Mouse (Mus musculus) ovary, postnatal 36 days (tissue): ENCODE data around the gene Slc24a4.

Experiments used
- DNase-seq: peaks from one replicate; pipeline ENCODE4 v3.0.0; 2022; ENCODE audit warnings: low spot score, mixed read lengths

The Slc24a4 gene

DNA sequence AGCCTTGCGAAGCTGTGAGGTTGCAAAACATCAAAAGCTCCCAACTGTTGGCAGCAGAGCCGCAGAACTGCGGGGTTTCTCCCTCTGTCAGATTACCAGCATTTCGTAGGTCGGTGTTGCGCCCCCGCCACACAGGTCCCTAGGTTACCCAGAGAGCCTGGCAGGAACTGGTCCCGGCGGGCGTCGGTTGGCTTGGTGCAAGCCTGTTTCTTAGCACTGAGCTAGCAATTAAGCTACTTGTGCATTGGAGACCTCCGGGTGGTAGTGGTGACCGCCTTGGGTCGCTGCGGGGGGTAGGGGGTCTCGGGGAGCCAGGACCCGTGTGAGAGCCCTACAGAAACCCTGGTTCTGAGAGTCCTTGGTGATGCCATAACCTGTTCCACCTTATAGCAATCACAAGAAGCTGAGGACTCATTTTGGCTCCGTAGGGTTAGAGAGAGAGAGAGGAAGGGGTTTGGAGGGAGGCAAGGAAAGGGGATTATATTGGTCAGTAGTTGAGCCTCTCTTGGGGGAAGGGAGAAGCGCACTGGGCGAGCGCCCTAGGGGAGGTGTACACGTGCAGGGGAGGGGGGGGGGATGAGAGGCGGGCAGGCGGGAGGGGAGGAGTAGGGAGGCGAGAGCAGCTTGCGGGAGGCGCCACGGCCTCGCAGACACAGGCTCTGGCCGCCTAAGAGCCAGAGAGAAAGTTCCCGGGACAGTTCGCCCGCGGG, at the start of gene Slc24a4:
Slc24a4 (plus strand) TSS at position 653 of the 710 bp plus-strand sequence.
- DNase-seq, result peak; percentile 35

GRCm38 (mm10) chr12:102082648-102083425, 45.7 kb upstream of the Slc24a4 start:
- no peak for DNase-seq

- no peak for DNase-seq
These were observed 38.0 kb upstream of the Slc24a4 start for GRCm38 (mm10) chr12:102090535-102090934.

DNA sequence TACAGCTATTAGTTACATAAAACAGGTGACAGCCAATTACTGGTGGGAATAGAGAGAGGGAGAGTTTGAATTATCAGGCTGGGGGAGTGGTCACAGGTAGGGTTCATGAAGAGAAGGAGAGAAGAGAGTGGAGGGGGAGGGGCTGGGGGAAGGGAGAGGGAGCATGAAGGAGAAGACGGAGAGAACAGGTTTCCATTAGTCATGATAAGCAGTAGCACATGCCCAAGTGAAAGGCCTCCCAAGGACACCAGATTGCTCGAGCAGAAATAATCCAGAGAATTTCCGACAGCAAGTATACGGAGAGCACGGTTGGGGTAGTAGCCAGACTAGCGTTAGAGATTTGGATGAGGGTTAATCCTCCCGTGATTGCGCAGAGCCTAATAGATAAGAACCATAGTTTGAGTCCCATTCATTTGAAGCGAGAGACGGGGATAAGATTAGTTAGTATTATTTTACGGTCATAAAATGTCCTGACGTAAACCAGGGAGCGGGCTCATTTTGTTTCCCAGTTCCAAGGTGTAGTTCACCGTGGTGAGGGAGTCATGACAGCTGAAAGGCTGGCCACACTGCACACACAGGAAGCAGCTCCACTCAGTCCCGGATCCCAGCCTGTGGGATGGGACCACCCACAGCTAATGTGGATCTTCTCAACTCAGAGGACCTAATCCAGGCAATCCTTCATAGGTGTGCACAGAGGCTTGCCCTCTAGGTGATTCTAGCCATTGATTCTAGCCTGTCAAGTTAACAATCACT, 36.0 kb upstream of the Slc24a4 start:
- no peak for DNase-seq

DNA sequence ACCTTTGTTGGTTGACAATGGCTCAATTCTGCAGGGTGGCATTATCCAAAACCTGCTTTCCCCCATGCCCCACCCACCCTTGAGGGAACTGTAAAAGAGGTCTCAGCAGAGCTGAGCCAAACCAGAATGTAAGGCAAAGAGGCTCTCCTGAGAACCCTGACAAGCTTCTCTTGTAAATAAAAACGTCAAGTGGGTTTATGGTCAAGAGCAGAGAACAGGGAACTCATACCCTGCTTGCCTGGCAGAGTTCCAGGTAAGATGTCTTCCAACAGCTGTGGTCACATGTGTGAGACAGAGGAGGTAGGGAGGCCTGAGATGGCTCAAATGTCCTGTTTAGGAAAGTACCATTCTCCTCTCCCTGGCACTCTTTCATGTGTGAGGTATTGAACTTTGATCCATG, 22.5 kb upstream of the Slc24a4 start:
- no peak for DNase-seq

DNA sequence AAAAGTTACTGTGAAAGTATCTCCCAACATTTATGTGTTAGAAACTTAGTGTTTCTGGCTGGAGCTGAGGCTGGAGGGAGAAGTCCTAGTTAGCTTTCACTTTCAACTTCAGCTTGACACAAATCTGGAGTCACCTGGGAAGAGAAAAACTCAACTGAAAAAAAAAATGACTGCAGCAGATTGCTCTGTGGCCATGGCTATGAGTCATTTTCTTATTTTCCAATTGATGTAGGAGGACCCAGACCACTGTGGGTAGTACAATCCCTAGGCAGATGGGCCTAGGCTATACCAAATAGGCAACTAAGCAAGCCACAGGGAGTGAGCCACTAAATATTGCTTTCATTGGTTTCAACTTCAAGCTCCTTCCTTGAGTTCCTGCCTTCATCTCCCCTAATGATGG, 19.7 kb upstream of the Slc24a4 start:
- DNase-seq, result no peak

GRCm38 (mm10) chr12:102112491-102112890, 16.0 kb upstream of the Slc24a4 start:
- no peak for DNase-seq

GRCm38 (mm10) chr12:102112901-102113300, 15.6 kb upstream of the Slc24a4 start:
- DNase-seq, result no peak

- no peak for DNase-seq
These were observed 15.1 kb upstream of the Slc24a4 start for GRCm38 (mm10) chr12:102113391-102113790.

DNA sequence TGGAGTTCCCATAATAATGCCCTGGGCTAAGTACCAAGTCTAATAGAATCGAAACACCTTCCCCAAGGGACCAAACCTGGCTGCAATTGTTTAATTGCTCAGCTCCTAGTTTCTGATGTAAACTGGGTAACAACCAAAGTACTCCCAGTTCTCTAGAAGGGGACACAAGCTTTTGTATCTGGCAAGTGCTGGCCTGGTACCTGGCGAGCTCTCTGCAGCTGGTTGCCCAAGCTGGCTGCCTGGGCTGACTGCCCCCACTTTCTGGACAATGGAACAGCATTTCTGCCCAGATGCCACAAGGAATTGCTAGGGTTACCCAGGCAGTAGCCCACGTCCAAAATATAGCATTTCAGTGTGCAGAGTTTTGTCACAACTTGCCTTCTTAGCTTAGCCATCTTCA, 12.0 kb upstream of the Slc24a4 start:
- no peak for DNase-seq

GRCm38 (mm10) chr12:102118014-102118413, 10.5 kb upstream of the Slc24a4 start:
- peak; percentile 8 for DNase-seq

- no peak for DNase-seq
These were observed 932 bp upstream of the Slc24a4 start for GRCm38 (mm10) chr12:102127601-102128000.

GRCm38 (mm10) chr12:102128791-102129507, 416 bp downstream of the Slc24a4 start:
- peak; percentile 69 for DNase-seq

- DNase-seq, result no peak
These were observed 1.0 kb downstream of the Slc24a4 start for GRCm38 (mm10) chr12:102129508-102130030.

GRCm38 (mm10) chr12:102139710-102140109, 11.2 kb downstream of the Slc24a4 start:
- DNase-seq, result no peak

DNA sequence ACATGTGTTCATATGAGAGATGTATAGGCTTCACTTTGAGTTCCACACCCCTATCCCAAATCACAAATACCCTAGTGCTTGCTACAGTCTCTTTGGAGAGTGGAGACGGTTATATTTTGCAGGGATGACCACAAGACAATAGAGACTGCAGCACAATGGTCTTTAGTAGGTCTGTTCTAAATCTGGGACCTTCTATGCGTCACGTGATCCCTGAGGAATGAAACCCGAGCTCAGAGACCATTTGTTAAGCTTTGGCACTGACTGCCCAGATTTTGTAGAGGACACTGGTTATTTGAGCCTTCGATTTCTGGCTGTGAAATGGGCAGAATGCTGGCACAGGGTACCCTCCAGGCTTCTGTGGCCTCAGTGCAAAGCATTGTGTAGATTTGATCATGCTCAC, 12.8 kb downstream of the Slc24a4 start:
- DNase-seq, result no peak

GRCm38 (mm10) chr12:102147678-102148077, 19.1 kb downstream of the Slc24a4 start:
- DNase-seq, result no peak

DNA sequence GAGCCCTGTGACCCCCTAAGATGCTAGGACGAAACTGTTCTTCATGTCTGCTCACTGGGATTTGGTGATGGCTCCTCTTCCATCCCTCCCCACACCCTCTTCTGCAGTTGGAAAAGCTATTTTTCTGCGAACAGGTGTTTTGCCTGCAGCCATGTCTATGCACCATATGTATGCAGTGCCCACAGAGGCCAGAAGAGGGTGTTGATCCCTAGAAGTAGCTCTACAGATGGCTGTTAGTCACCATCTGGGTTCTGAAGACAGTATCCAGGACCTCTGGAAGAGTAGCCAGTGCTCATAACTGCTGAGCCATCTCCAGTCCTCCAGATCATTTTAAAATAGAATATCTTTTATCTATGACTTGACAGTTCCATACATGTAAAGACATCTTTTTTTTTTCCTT, 20.2 kb downstream of the Slc24a4 start:
- DNase-seq, result no peak

DNA sequence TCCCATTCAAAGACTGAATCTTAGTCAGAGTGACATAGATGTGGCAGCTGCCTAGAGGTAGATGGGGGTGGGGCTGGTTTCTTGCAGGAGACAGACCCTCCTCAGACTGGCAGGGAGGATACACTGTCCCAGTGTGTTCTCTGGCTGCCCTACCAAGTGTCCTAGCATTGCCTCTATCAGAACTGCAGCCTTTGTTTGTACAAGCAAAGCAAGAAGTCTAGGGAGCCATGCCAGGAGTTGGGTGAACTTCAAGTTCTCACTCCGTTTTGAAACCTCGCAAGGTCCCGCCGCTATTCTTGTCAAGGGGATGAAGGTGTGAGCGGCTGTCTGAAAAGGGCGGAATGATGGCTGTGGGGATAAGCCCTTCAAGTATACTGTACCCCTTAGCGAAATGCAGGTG, 22.7 kb downstream of the Slc24a4 start:
- DNase-seq, result no peak

- DNase-seq, result no peak
These were observed 25.3 kb downstream of the Slc24a4 start for GRCm38 (mm10) chr12:102153796-102154195.

GRCm38 (mm10) chr12:102154815-102155214, 26.3 kb downstream of the Slc24a4 start:
- DNase-seq, result no peak

DNA sequence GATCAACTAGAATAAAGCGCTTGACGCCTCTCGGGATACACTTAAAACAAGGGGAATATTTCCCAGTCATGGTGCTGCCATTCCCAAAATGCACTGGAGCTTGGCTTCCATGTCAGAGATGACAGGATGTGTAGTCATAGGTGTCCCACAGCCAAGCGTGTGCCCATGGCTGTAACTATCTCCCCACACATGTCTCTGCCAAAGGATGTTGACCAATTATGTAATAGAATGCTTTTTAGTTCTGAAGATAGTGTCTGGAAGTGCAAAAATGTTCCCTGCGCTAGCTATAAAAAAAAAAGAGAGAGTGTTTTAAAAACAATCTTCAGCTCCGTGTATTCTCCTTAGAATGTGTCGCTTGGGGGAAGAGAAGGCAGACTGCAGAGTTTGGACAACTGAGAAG, 36.1 kb downstream of the Slc24a4 start:
- no peak for DNase-seq
